Mouse (Mus musculus) lung, embryonic 16.5 days (tissue): ENCODE results near the gene Slc4a11. TPM values are rescaled to one million over a fixed set of nuclear protein-coding genes. Genes with fewer than 3 reads are reported as not detected.

Experiments
- ATAC-seq: fragments of 200-750 bp; cut with Nextera tagmentation; 2 replicates; pipeline ENCODE4 v1.8.0; 2017; ENCODE audit warnings: low read depth, mild to moderate bottlenecking, moderate library complexity
- H3K27ac ChIP-seq: fragments of 300-500 bp; sonication (generic); 2 replicates; pipeline ENCODE4 v1.5.1; 2014; ENCODE audit warnings: mild to moderate bottlenecking, control low read depth, low read length
- H3K27me3 ChIP-seq: fragments of 300-500 bp; sonication (generic); 2 replicates; pipeline ENCODE4 v1.6.1; 2014; ENCODE audit warnings: low read depth, low read length, mixed read lengths; ENCODE audit not compliant: control insufficient read depth, insufficient read depth
- H3K36me3 ChIP-seq: fragments of 300-500 bp; sonication (generic); 2 replicates; pipeline ENCODE4 v1.6.1; 2014; ENCODE audit warnings: low read length; ENCODE audit not compliant: control insufficient read depth, insufficient read depth
- H3K4me1 ChIP-seq: fragments of 300-500 bp; sonication (generic); replicated peaks from 2 replicates; pipeline ENCODE4 v1.6.1; 2014; ENCODE audit warnings: low read length, mixed read lengths; ENCODE audit not compliant: control insufficient read depth, insufficient read depth
- H3K4me2 ChIP-seq: fragments of 300-500 bp; sonication (generic); 2 replicates; pipeline ENCODE4 v1.6.1; 2014; ENCODE audit warnings: low read depth, low read length, control low read depth
- H3K4me3 ChIP-seq: fragments of 300-500 bp; sonication (generic); 2 replicates; pipeline ENCODE4 v1.5.1; 2014; ENCODE audit warnings: mild to moderate bottlenecking, low read length, control low read depth
- H3K9ac ChIP-seq: fragments of 300-500 bp; sonication (generic); 2 replicates; pipeline ENCODE4 v1.6.1; 2014; ENCODE audit warnings: low read length, control low read depth
- H3K9me3 ChIP-seq: fragments of 300-500 bp; sonication (generic); 2 replicates; pipeline ENCODE4 v1.6.1; 2016; ENCODE audit warnings: low read length; ENCODE audit not compliant: control insufficient read depth
- WGBS: fragments of 180-500 bp; shearing (Covaris S2); extraction: QIAGEN DNeasy Blood & Tissue Kit; methylation state at CpG from one replicate; pipeline ENCODE4 v1.1.7; 2014; 5-methylcytosine and 5-hydroxymethylcytosine counted together
- polyA plus RNA-seq: library from polyadenylated mRNA; unstranded; fragments of >200 nt; fragmentation: Nextera tagmentation; extraction: Ambion mirVana; gene quantifications from 2 replicates; pipeline ENCODE4 v1.2.1, GENCODE M21; 2015

Slc4a11 gene
- polyA plus RNA-seq: 0.53 and 0.88 TPM in 2 replicates

- Histone ChIP-seq H3K9me3 (no peaks in the 10 kb centered on the region), H3K27me3 (peaks cover 38% of the 10 kb centered on the region), H3K4me3 (peak within 1 kb of the TSS; percentile 67), H3K27ac (no peak within 1 kb of the TSS), H3K36me3 (no peaks in the 10 kb centered on the region), H3K9ac (peak within 1 kb of the TSS; percentile 61), H3K4me2 (peak within 1 kb of the TSS; percentile 100), H3K4me1 (peaks cover 9% of the 10 kb centered on the region)
- under 1% methylated on average over 61 of the region's 65 CpGs for WGBS
- peak; percentile 81 for ATAC-seq
These were observed at the start of gene Slc4a11 for GRCm38 (mm10) chr2:130697153-130697810. TSS of gene Slc4a11 (minus strand) at chr2:130697519.

- no peak for ATAC-seq
- Histone ChIP-seq H3K9ac (no peak overlapping the region), H3K4me2 (no peak overlapping the region), H3K4me3 (no peak overlapping the region), H3K27me3 (no peaks in the 10 kb centered on the region), H3K36me3 (peaks cover 28% of the 10 kb centered on the region), H3K4me1 (no peaks in the 10 kb centered on the region), H3K9me3 (no peaks in the 10 kb centered on the region), H3K27ac (no peak overlapping the region)
- WGBS: 92% methylated on average over 1 of the region's 1 CpGs
These were observed 46.3 kb upstream of the Slc4a11 start for GRCm38 (mm10) chr2:130743576-130743975.

- WGBS: 70% methylated on average over 4 of the region's 4 CpGs
These were observed 42.8 kb upstream of the Slc4a11 start for GRCm38 (mm10) chr2:130740096-130740495.

GRCm38 (mm10) chr2:130738019-130738418, 40.7 kb upstream of the Slc4a11 start:
- 79% methylated on average over 6 of the region's 6 CpGs for WGBS
- H3K36me3 ChIP-seq: no peaks in the 10 kb centered on the region; the same call in 1 of the 2 replicates
- no peak for ATAC-seq

More at GRCm38 (mm10) chr2:130740096-130740495, 42.8 kb upstream of the Slc4a11 start:
- Histone ChIP-seq H3K27ac (no peak overlapping the region), H3K36me3 (peaks cover 9% of the 10 kb centered on the region), H3K4me3 (no peak overlapping the region), H3K9me3 (no peaks in the 10 kb centered on the region), H3K27me3 (no peaks in the 10 kb centered on the region), H3K4me2 (no peak overlapping the region), H3K9ac (no peak overlapping the region), H3K4me1 (no peaks in the 10 kb centered on the region)
- no peak for ATAC-seq

GRCm38 (mm10) chr2:130735281-130735680, 38.0 kb upstream of the Slc4a11 start:
- Histone ChIP-seq H3K36me3 (peaks cover 2% of the 10 kb centered on the region), H3K4me3 (no peak overlapping the region), H3K4me2 (no peak overlapping the region), H3K9ac (no peak overlapping the region), H3K27ac (no peak overlapping the region), H3K27me3 (no peaks in the 10 kb centered on the region), H3K4me1 (no peaks in the 10 kb centered on the region), H3K9me3 (no peaks in the 10 kb centered on the region)
- 83% methylated on average over 5 of the region's 5 CpGs for WGBS
- ATAC-seq: no peak

More at GRCm38 (mm10) chr2:130738019-130738418, 40.7 kb upstream of the Slc4a11 start:
- H3K9me3 ChIP-seq: no peaks in the 10 kb centered on the region
- no peaks in the 10 kb centered on the region for H3K4me1 ChIP-seq
- no peak overlapping the region for H3K9ac ChIP-seq
- H3K4me3 ChIP-seq: no peak overlapping the region
- no peak overlapping the region for H3K4me2 ChIP-seq
- H3K27me3 ChIP-seq: no peaks in the 10 kb centered on the region
- H3K27ac ChIP-seq: no peak overlapping the region

- no peak for ATAC-seq
- Histone ChIP-seq H3K9me3 (no peaks in the 10 kb centered on the region), H3K36me3 (peaks cover 14% of the 10 kb centered on the region), H3K27me3 (no peaks in the 10 kb centered on the region), H3K4me1 (no peaks in the 10 kb centered on the region), H3K4me3 (no peak overlapping the region), H3K27ac (no peak overlapping the region), H3K9ac (no peak overlapping the region), H3K4me2 (no peak overlapping the region)
- WGBS: 96% methylated on average over 2 of the region's 3 CpGs
These were observed 36.1 kb upstream of the Slc4a11 start for GRCm38 (mm10) chr2:130733444-130733843.

- Histone ChIP-seq H3K4me1 (no peaks in the 10 kb centered on the region), H3K4me2 (no peak overlapping the region), H3K27ac (no peak overlapping the region), H3K9me3 (no peaks in the 10 kb centered on the region), H3K36me3 (peaks cover 19% of the 10 kb centered on the region), H3K4me3 (no peak overlapping the region), H3K27me3 (no peaks in the 10 kb centered on the region), H3K9ac (no peak overlapping the region)
- 70% methylated on average over 5 of the region's 5 CpGs for WGBS
- no peak for ATAC-seq
These were observed 34.5 kb upstream of the Slc4a11 start for GRCm38 (mm10) chr2:130731855-130732254.

GRCm38 (mm10) chr2:130730746-130731145, 33.4 kb upstream of the Slc4a11 start:
- peaks cover 19% of the 10 kb centered on the region for H3K36me3 ChIP-seq
- 88% methylated on average over 9 of the region's 9 CpGs for WGBS
- no peaks in the 10 kb centered on the region for H3K27me3 ChIP-seq
- H3K4me3 ChIP-seq: no peak overlapping the region
- H3K27ac ChIP-seq: no peak overlapping the region
- no peaks in the 10 kb centered on the region for H3K4me1 ChIP-seq
- H3K4me2 ChIP-seq: no peak overlapping the region
- ATAC-seq: no peak
- H3K9ac ChIP-seq: no peak overlapping the region
- no peaks in the 10 kb centered on the region for H3K9me3 ChIP-seq

GRCm38 (mm10) chr2:130728906-130729585, 31.7 kb upstream of the Slc4a11 start:
- H3K4me3 ChIP-seq: no peak overlapping the region

More at GRCm38 (mm10) chr2:130728906-130729585, 31.7 kb upstream of the Slc4a11 start:
- WGBS: 82% methylated on average over 2 of the region's 2 CpGs
- no peaks in the 10 kb centered on the region for H3K9me3 ChIP-seq
- peaks cover 19% of the 10 kb centered on the region for H3K36me3 ChIP-seq
- ATAC-seq: no peak
- no peaks in the 10 kb centered on the region for H3K4me1 ChIP-seq
- no peaks in the 10 kb centered on the region for H3K27me3 ChIP-seq
- no peak overlapping the region for H3K9ac ChIP-seq
- no peak overlapping the region for H3K27ac ChIP-seq
- no peak overlapping the region for H3K4me2 ChIP-seq
